Mouse (Mus musculus) kidney, postnatal 0 days (tissue): ENCODE results near the gene Ankrd13b. TPM values are rescaled to one million over a fixed set of nuclear protein-coding genes. Genes with fewer than 3 reads are reported as not detected.

Experiments used
- ATAC-seq: fragments of 200-750 bp; cut with Nextera tagmentation; replicated peaks from 2 replicates; pipeline ENCODE4 v1.8.0; 2017; ENCODE audit warnings: low read depth, moderate number of reproducible peaks, moderate TSS enrichment, moderate library complexity; ENCODE audit not compliant: low FRiP score
- DNase-seq: peaks from one replicate; pipeline ENCODE4 v3.0.0-alpha.2; 2016; ENCODE audit warnings: low spot score
- H3K27ac ChIP-seq: fragments of 300-500 bp; sonication (generic); 2 replicates; pipeline ENCODE4 v1.5.1; 2014; ENCODE audit warnings: mild to moderate bottlenecking
- H3K27me3 ChIP-seq: fragments of 300-500 bp; sonication (generic); 2 replicates; pipeline ENCODE4 v1.6.1; 2014; ENCODE audit warnings: low read length, mixed read lengths; ENCODE audit not compliant: insufficient read depth
- H3K36me3 ChIP-seq: fragments of 300-500 bp; sonication (generic); 2 replicates; pipeline ENCODE4 v1.6.1; 2014; ENCODE audit warnings: low read length, mixed read lengths; ENCODE audit not compliant: insufficient read depth
- H3K4me1 ChIP-seq: fragments of 300-500 bp; sonication (generic); replicated peaks from 2 replicates; pipeline ENCODE4 v1.6.1; 2014; ENCODE audit warnings: antibody characterized with exemption, low read length, mixed read lengths; ENCODE audit not compliant: insufficient read depth
- H3K4me2 ChIP-seq: fragments of 300-500 bp; sonication (generic); 2 replicates; pipeline ENCODE4 v1.6.1; 2014; ENCODE audit warnings: mild to moderate bottlenecking, low read length, moderate library complexity, mixed read lengths
- H3K4me3 ChIP-seq: fragments of 300-500 bp; sonication (generic); replicated peaks from 2 replicates; pipeline ENCODE4 v1.5.1; 2014; ENCODE audit warnings: low read depth, low read length
- H3K9ac ChIP-seq: fragments of 300-500 bp; sonication (generic); 2 replicates; pipeline ENCODE4 v1.6.1; 2014; ENCODE audit warnings: low read depth, low read length
- H3K9me3 ChIP-seq: fragments of 300-500 bp; sonication (generic); replicated peaks from 2 replicates; pipeline ENCODE4 v1.6.1; 2016; ENCODE audit warnings: low read length, inconsistent platforms, mixed read lengths
- CTCF ChIP-seq: IDR thresholded peaks from 2 replicates; pipeline ENCODE4 v1.5.1; 2016; ENCODE audit warnings: antibody characterized with exemption, low read depth, mild to moderate bottlenecking, moderate library complexity
- WGBS: fragments of 180-500 bp; shearing (Covaris S2); extraction: QIAGEN DNeasy Blood & Tissue Kit; methylation state at CpG from one replicate; pipeline ENCODE4 v1.1.7; 2014; 5-methylcytosine and 5-hydroxymethylcytosine counted together
- polyA plus RNA-seq: library from polyadenylated mRNA; unstranded; fragments of >200 nt; fragmentation: Nextera tagmentation; extraction: Ambion mirVana; gene quantifications from 2 replicates; pipeline ENCODE4 v1.2.1, GENCODE M21; 2015

The Ankrd13b gene
- polyA plus RNA-seq, 1 experiment from 2014 or later = 6.4 TPM

DNA sequence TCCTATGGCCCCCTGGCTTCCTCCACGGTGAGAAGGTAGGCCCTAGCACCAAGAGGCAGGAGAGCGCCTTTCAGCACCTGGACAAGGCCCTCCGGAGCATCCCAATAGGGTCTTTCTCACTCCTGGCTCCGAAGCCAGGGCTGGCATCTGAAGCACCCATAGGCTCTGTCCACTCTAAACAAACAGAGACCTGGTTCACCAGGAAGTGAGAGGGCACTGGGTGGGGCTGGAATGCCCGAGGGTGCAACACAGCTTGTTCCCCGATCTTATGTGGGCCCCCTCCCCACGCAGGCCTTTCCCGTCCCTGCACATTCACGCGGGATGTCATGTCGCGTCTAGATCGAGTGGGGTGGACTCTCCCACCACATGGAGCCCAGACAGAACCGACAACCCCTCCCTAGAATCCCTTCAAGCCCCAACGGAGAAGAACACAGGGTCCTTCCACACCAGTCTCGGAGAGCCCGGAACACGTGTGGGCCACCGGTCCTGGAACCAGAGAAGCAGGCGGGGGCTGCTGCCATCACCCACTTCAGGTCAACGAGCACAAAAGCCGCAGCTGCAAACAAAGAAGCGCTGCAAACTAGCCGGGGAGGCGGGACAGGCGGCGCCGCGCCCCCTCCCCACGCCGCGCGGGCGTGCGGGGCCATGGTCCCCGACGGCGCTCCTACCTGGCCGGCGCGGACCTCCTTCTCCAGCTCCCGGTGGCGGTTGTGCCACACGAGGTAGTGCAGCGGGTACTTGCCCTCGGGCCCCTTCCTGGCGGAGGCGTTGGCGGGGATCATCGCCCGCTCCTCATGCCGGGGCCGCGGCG, 502 bp downstream of the Ankrd13b start:
- H3K36me3 ChIP-seq = no peaks in the 10 kb centered on the region
- ATAC-seq = no peak
- 4% methylated on average over 54 of the region's 55 CpGs for WGBS
- peak overlapping the region; percentile 75 for H3K9ac ChIP-seq
- H3K27me3 ChIP-seq = no peaks in the 10 kb centered on the region
- peaks cover 28% of the 10 kb centered on the region for H3K4me1 ChIP-seq
- no peaks in the 10 kb centered on the region for H3K9me3 ChIP-seq
- no peak for DNase-seq
- no peak for TF ChIP-seq CTCF
- H3K27ac ChIP-seq = no peak overlapping the region
- H3K4me3 ChIP-seq = peak overlapping the region; percentile 85
- peak overlapping the region; percentile 100 for H3K4me2 ChIP-seq

DNA sequence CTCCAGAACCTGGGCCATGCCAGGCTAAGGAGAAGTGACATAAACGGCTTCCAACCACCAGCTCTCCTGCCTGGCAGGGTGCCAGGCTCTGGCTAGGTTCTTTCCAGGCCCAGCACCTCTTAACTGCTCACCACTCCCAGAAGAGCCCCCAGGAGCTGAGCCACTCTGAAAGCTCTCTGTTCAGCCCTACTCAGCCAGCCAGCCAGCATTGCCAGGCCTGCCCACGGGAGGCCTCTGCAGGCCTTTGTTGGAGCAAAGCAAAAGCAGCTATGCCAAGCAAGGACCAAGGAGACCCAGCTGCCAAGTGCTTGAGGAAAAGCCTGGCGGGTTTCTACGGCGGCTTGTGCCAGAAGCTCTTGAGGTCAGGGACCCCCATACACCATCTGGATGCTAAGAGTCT, 2.7 kb downstream of the Ankrd13b start:
- ATAC-seq (no peak), DNase-seq (no peak)
- Histone ChIP-seq H3K4me2 (no peak overlapping the region), H3K9me3 (no peaks in the 10 kb centered on the region), H3K4me3 (no peak overlapping the region), H3K9ac (no peak overlapping the region), H3K4me1 (peaks cover 20% of the 10 kb centered on the region), H3K36me3 (no peaks in the 10 kb centered on the region), H3K27ac (no peak overlapping the region), H3K27me3 (no peaks in the 10 kb centered on the region)
- WGBS = 75% methylated on average over 5 of the region's 5 CpGs
- TF ChIP-seq CTCF = no peak

DNA sequence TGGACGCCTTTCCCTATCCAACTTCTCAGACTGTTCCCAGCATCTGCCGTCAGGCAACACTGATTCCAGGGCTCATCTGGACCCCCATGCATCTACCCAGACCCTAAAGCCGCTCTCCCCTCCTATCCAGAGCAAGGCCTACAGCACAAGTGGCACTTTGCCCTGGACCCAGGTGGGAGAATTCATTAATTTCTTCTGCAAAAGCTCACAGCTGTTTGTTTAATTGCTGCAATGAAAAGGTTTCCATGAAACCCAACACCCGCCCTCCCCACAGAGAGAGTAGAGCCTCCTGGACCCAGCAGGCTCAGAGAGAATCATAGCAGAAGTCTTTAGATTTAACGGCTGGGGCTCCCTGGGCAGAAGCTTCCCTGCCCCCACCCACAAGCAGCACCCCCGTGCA, 4.2 kb downstream of the Ankrd13b start:
- peaks cover 12% of the 10 kb centered on the region for H3K4me1 ChIP-seq
- H3K4me2 ChIP-seq = no peak overlapping the region
- no peak overlapping the region for H3K9ac ChIP-seq
- H3K27me3 ChIP-seq = no peaks in the 10 kb centered on the region
- no peaks in the 10 kb centered on the region for H3K36me3 ChIP-seq
- no peak for TF ChIP-seq CTCF
- H3K4me3 ChIP-seq = no peak overlapping the region
- WGBS = 38% methylated on average over 6 of the region's 6 CpGs
- H3K27ac ChIP-seq = no peak overlapping the region
- no peaks in the 10 kb centered on the region for H3K9me3 ChIP-seq
- ATAC-seq = no peak
- no peak for DNase-seq

DNA sequence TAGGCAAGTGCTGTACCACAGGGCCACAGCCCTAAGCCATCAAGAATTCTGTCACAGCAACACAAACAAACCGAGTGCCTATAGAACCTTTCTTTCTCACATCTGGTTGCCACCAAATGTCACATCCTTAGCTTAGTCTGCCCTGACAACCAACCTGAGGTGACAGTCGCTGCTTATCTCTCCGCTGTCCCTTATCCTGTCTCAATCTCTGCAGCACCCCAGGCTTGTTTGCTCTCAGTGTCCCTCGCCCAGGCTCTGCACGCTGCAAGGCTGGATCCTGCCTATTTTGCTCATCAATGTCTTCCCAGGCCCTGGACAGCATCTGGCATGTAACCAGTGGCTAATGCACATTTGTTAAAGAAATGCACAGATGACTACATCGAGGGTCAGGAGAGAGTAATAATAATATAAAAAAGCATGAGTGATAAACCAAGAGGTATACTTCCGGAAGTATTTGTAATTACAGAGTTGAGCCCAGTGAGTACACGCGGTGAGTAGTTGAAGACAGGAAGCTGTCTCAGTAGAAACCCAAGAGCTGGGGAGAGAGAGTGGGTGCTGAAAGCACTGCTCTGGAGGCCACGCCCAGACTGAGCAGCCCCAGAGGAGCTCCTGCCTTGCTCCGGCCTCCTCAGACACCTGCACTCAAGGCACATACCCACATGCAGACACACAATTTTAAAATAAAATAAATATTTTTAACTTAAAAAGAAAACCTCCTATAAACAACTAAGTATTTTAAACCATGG, 5.8 kb downstream of the Ankrd13b start:
- Histone ChIP-seq H3K4me2 (no peak overlapping the region), H3K4me1 (peaks cover 3% of the 10 kb centered on the region), H3K4me3 (no peak overlapping the region), H3K27me3 (no peaks in the 10 kb centered on the region), H3K36me3 (no peaks in the 10 kb centered on the region), H3K9ac (no peak overlapping the region), H3K27ac (no peak overlapping the region), H3K9me3 (no peaks in the 10 kb centered on the region)
- ATAC-seq = no peak
- TF ChIP-seq CTCF = no peak
- no peak for DNase-seq
- 65% methylated on average over 11 of the region's 11 CpGs for WGBS

DNA sequence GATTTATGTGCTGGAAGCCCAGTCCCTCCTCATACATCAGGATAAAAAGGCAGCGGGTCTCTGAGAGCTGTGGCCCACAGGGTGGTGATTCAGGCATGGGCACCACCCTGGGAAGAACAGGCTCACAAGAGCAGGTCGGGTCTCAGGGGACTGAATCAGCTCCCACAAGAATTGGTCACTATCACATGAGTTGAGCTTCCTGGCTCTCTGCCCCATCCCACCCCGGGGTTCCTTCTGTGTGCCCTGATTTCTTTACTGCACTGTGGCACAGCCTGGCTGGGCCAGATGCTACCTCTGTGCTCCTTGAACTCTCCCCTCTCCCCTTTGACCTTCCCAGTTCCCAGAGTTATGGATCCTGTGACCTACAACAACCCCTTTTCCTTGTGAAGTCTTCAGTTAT, 6.4 kb downstream of the Ankrd13b start:
- Histone ChIP-seq H3K4me2 (no peak overlapping the region), H3K27ac (no peak overlapping the region), H3K4me3 (no peak overlapping the region), H3K36me3 (no peaks in the 10 kb centered on the region), H3K4me1 (no peaks in the 10 kb centered on the region; the same call in 1 of the 2 replicates), H3K9ac (no peak overlapping the region), H3K9me3 (no peaks in the 10 kb centered on the region), H3K27me3 (no peaks in the 10 kb centered on the region)
- ATAC-seq (no peak), DNase-seq (no peak)
- TF ChIP-seq CTCF = no peak
- 54% methylated on average over 3 of the region's 3 CpGs for WGBS

DNA sequence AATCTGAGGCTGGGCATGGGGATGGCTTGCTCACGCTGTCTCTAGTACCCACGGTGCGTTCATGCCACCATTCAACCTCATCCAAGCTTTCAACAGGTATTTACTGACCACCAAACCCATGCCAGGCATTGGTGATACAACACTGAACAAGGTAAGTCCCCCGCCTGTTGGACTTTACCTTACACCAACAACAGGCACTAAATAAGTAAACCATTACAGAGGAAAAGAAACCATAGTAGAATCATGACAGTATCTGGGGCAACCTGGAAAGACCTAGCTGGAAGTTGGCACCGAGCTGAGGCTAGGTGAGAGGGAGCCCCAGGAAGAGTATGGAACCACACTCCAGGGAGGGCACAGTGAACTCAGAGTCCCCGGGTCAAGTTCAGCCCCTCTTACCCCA, 12.6 kb downstream of the Ankrd13b start:
- 85% methylated on average over 6 of the region's 6 CpGs for WGBS

More for the DNA sequence above, 12.6 kb downstream of the Ankrd13b start:
- no peaks in the 10 kb centered on the region for H3K4me1 ChIP-seq
- no peak for TF ChIP-seq CTCF
- H3K27me3 ChIP-seq = no peaks in the 10 kb centered on the region
- H3K36me3 ChIP-seq = no peaks in the 10 kb centered on the region
- peak overlapping the region; percentile 78 for H3K27ac ChIP-seq
- no peak overlapping the region for H3K9ac ChIP-seq
- no peak for DNase-seq
- H3K4me2 ChIP-seq = no peak overlapping the region
- H3K4me3 ChIP-seq = no peak overlapping the region
- H3K9me3 ChIP-seq = no peaks in the 10 kb centered on the region
- ATAC-seq = peak; percentile 56
